Mouse (Mus musculus) liver, adult 2 months (tissue): Measurements from ENCODE around the gene Ccn6. TPM values are rescaled to one million over a fixed set of nuclear protein-coding genes. Genes with fewer than 3 reads are reported as not detected.

Source experiments
- DNase-seq: peaks from one replicate; pipeline ENCODE4 v3.0.0-alpha.2; 2011; ENCODE audit warnings: low read depth, low spot score; ENCODE audit errors: extremely low read depth
- H3K27ac ChIP-seq: fragments of 200-500 bp; replicated peaks from 2 replicates; pipeline ENCODE4 v1.5.1; 2012; ENCODE audit warnings: low read depth, mild to moderate bottlenecking, control low read depth, inconsistent platforms, low read length; ENCODE audit not compliant: insufficient read depth
- H3K27me3 ChIP-seq: fragments of 200-500 bp; 2 replicates; pipeline ENCODE4 v1.6.1; 2012; ENCODE audit warnings: mild to moderate bottlenecking, moderate library complexity, low read length, inconsistent platforms; ENCODE audit not compliant: control insufficient read depth, insufficient read depth
- H3K36me3 ChIP-seq: fragments of 200-500 bp; 2 replicates; pipeline ENCODE4 v1.6.1; 2012; ENCODE audit warnings: low read length, inconsistent platforms; ENCODE audit not compliant: control insufficient read depth, insufficient read depth
- H3K4me1 ChIP-seq: fragments of 200-500 bp; 2 replicates; pipeline ENCODE4 v1.6.1; 2011; ENCODE audit warnings: low read length; ENCODE audit not compliant: control insufficient read depth, insufficient read depth
- H3K4me3 ChIP-seq: fragments of 200-500 bp; 2 replicates; pipeline ENCODE4 v1.5.1; 2011; ENCODE audit warnings: low read depth, mild to moderate bottlenecking, control low read depth, low read length, moderate library complexity; ENCODE audit not compliant: insufficient read depth
- H3K79me2 ChIP-seq: fragments of 200-500 bp; 2 replicates; pipeline ENCODE4 v1.6.1; 2012; ENCODE audit warnings: inconsistent platforms, mild to moderate bottlenecking, low read length, moderate library complexity; ENCODE audit not compliant: control insufficient read depth, insufficient read depth
- H3K9ac ChIP-seq: fragments of 200-500 bp; 2 replicates; pipeline ENCODE4 v1.6.1; 2012; ENCODE audit warnings: low read depth, mild to moderate bottlenecking, control low read depth, inconsistent platforms, low read length
- CTCF ChIP-seq: fragments of 200-500 bp; IDR thresholded peaks from 2 replicates; pipeline ENCODE4 v1.5.1; 2011; ENCODE audit warnings: low read depth, low read length, control low read depth
- POLR2A ChIP-seq: fragments of 200-500 bp; IDR thresholded peaks from 2 replicates; pipeline ENCODE4 v1.6.1; 2011; ENCODE audit warnings: low read length, control low read depth; ENCODE audit not compliant: insufficient read depth; ENCODE audit errors: extremely low read depth
- WGBS: fragments of 180-500 bp; shearing (Covaris S2); methylation state at CpG from one replicate; pipeline ENCODE4 v1.1.7; 2018; 5-methylcytosine and 5-hydroxymethylcytosine counted together
- polyA plus RNA-seq: library from polyadenylated mRNA; depleted of rRNA; stranded (reverse); fragments of >200 nt; gene quantifications from 2 replicates; pipeline ENCODE4 v1.2.3, GENCODE M21; 2012
- total RNA-seq: library from RNA; depleted of rRNA; stranded (reverse); fragments of >200 nt; gene quantifications from 2 replicates; pipeline ENCODE4 v1.2.3, GENCODE M21; 2014

The Ccn6 gene
- total and polyA plus RNA-seq, 2 experiments = 0.09 to 0.42 TPM

- Histone ChIP-seq H3K4me3 (no peak overlapping the region; the same call in 1 of the 2 replicates), H3K9ac (peak overlapping the region; percentile 24; the same call in 1 of the 2 replicates), H3K27me3 (no peaks in the 10 kb centered on the region), H3K27ac (peak overlapping the region; percentile 95), H3K36me3 (no peaks in the 10 kb centered on the region), H3K79me2 (no peaks in the 10 kb centered on the region), H3K4me1 (peaks cover 17% of the 10 kb centered on the region)
- peak; percentile 63 for DNase-seq
- TF ChIP-seq CTCF (no peak), POLR2A (no peak)
- WGBS = 25% methylated on average over 11 of the region's 11 CpGs
Measured at GRCm38 (mm10) chr10:39165632-39166115, 2.1 kb upstream of the Ccn6 start.

- peak; percentile 43 for DNase-seq
- 17% methylated on average over 18 of the region's 18 CpGs for WGBS
- peak overlapping the region; percentile 17; the same call in 1 of the 2 replicates for H3K4me3 ChIP-seq
- no peaks in the 10 kb centered on the region for H3K79me2 ChIP-seq
- H3K9ac ChIP-seq = no peak overlapping the region
- no peak overlapping the region for H3K27ac ChIP-seq
- no peak for TF ChIP-seq POLR2A
- TF ChIP-seq CTCF = no peak
- H3K36me3 ChIP-seq = no peaks in the 10 kb centered on the region
- H3K4me1 ChIP-seq = peaks cover 17% of the 10 kb centered on the region
- no peaks in the 10 kb centered on the region for H3K27me3 ChIP-seq
Measured at GRCm38 (mm10) chr10:39162666-39163484, 719 bp downstream of the Ccn6 start.

GRCm38 (mm10) chr10:39161406-39161805, 2.2 kb downstream of the Ccn6 start:
- no peaks in the 10 kb centered on the region for H3K27me3 ChIP-seq
- no peak for DNase-seq
- H3K9ac ChIP-seq = no peak overlapping the region
- no peaks in the 10 kb centered on the region for H3K36me3 ChIP-seq
- no peak overlapping the region for H3K4me3 ChIP-seq
- H3K4me1 ChIP-seq = peaks cover 12% of the 10 kb centered on the region
- H3K27ac ChIP-seq = no peak overlapping the region
- TF ChIP-seq CTCF = no peak
- TF ChIP-seq POLR2A = no peak
- 97% methylated on average over 1 of the region's 1 CpGs for WGBS
- no peaks in the 10 kb centered on the region for H3K79me2 ChIP-seq

GRCm38 (mm10) chr10:39158306-39158705, 5.3 kb downstream of the Ccn6 start:
- no peaks in the 10 kb centered on the region for H3K79me2 ChIP-seq
- H3K27me3 ChIP-seq = no peaks in the 10 kb centered on the region
- no peak overlapping the region for H3K4me3 ChIP-seq
- peaks cover 2% of the 10 kb centered on the region for H3K4me1 ChIP-seq
- WGBS = 73% methylated on average over 12 of the region's 12 CpGs
- H3K9ac ChIP-seq = no peak overlapping the region
- DNase-seq = no peak
- no peak overlapping the region for H3K27ac ChIP-seq
- no peak for TF ChIP-seq POLR2A
- no peak for TF ChIP-seq CTCF
- H3K36me3 ChIP-seq = no peaks in the 10 kb centered on the region

GRCm38 (mm10) chr10:39157321-39157720, 6.3 kb downstream of the Ccn6 start:
- Histone ChIP-seq H3K79me2 (no peaks in the 10 kb centered on the region), H3K4me1 (no peaks in the 10 kb centered on the region), H3K9ac (no peak overlapping the region), H3K36me3 (no peaks in the 10 kb centered on the region), H3K27me3 (no peaks in the 10 kb centered on the region), H3K27ac (no peak overlapping the region), H3K4me3 (no peak overlapping the region)
- 91% methylated on average over 1 of the region's 1 CpGs for WGBS
- TF ChIP-seq POLR2A (no peak), CTCF (no peak)
- no peak for DNase-seq

GRCm38 (mm10) chr10:39156719-39157118, 6.9 kb downstream of the Ccn6 start:
- DNase-seq = no peak
- H3K27me3 ChIP-seq = no peaks in the 10 kb centered on the region
- TF ChIP-seq POLR2A = no peak
- no peak for TF ChIP-seq CTCF
- H3K36me3 ChIP-seq = no peaks in the 10 kb centered on the region
- no peak overlapping the region for H3K4me3 ChIP-seq
- no peak overlapping the region for H3K27ac ChIP-seq
- no peak overlapping the region for H3K9ac ChIP-seq
- no peaks in the 10 kb centered on the region for H3K4me1 ChIP-seq
- no peaks in the 10 kb centered on the region for H3K79me2 ChIP-seq
- WGBS = 88% methylated on average over 5 of the region's 5 CpGs
